Mouse (Mus musculus) T-helper 2 cell (primary cell): ENCODE results near the gene Tm6sf1.

ENCODE experiments used
- in situ Hi-C: fragments of 300-600 bp; cut with MboI, MseI; formaldehyde crosslinking; loops from one replicate; pipeline ENCODE4 v1.15.1; 2025; ENCODE audit warnings: high pct_unique_total_duplicates

The Tm6sf1 gene

GRCm38 (mm10) chr7:81849633-81850032, 9.2 kb upstream of the Tm6sf1 start:
- in situ Hi-C loops = loop anchor here (25.0 kb wide), 1 partner anchor 1437 kb away; the partner anchor contains the start of gene Furin

- in situ Hi-C loops = loop anchor here (25.0 kb wide), 1 partner anchor 1438 kb away; the partner anchor contains the start of gene Furin
Observed at GRCm38 (mm10) chr7:81850171-81850570, 8.6 kb upstream of the Tm6sf1 start.

GRCm38 (mm10) chr7:81851706-81852105, 7.1 kb upstream of the Tm6sf1 start:
- in situ Hi-C loops = loop anchor here (25.0 kb wide), 1 partner anchor 1439 kb away; the partner anchor contains the start of gene Furin

GRCm38 (mm10) chr7:81854568-81855307, 4.1 kb upstream of the Tm6sf1 start:
- in situ Hi-C loops = loop anchor here (25.0 kb wide), 1 partner anchor 1442 kb away; the partner anchor contains the start of gene Furin

- in situ Hi-C loops = loop anchor here (25.0 kb wide), 1 partner anchor 1443 kb away; the partner anchor contains the start of gene Furin
Observed at GRCm38 (mm10) chr7:81855694-81856093, 3.1 kb upstream of the Tm6sf1 start, which contains the start of gene Gm10160. Gm10160 (minus strand) TSS chr7:81855794.

GRCm38 (mm10) chr7:81856221-81856620, 2.6 kb upstream of the Tm6sf1 start:
- in situ Hi-C loops = loop anchor here (25.0 kb wide), 1 partner anchor 1444 kb away; the partner anchor contains the start of gene Furin

GRCm38 (mm10) chr7:81858236-81858635, 565 bp upstream of the Tm6sf1 start:
- in situ Hi-C loops = loop anchor here (25.0 kb wide), 1 partner anchor 1446 kb away; the partner anchor contains the start of gene Furin

GRCm38 (mm10) chr7:81860071-81860470, 1.3 kb downstream of the Tm6sf1 start:
- in situ Hi-C loops = loop anchor here (25.0 kb wide), 1 partner anchor 1448 kb away; the partner anchor contains the start of gene Furin

- in situ Hi-C loops = loop anchor here (25.0 kb wide), 1 partner anchor 1449 kb away; the partner anchor contains the start of gene Furin
Observed at GRCm38 (mm10) chr7:81860996-81861395, 2.2 kb downstream of the Tm6sf1 start.

GRCm38 (mm10) chr7:81861461-81861860, 2.7 kb downstream of the Tm6sf1 start:
- in situ Hi-C loops = loop anchor here (25.0 kb wide), 1 partner anchor 1449 kb away; the partner anchor contains the start of gene Furin

- in situ Hi-C loops = loop anchor here (25.0 kb wide), 1 partner anchor 1450 kb away; the partner anchor contains the start of gene Furin
Observed at GRCm38 (mm10) chr7:81861921-81862320, 3.1 kb downstream of the Tm6sf1 start.

GRCm38 (mm10) chr7:81862587-81863583, 4.1 kb downstream of the Tm6sf1 start:
- in situ Hi-C loops = loop anchor here (25.0 kb wide), 1 partner anchor 1451 kb away; the partner anchor contains the start of gene Furin

- in situ Hi-C loops = loop anchor here (25.0 kb wide), 1 partner anchor 1452 kb away; the partner anchor contains the start of gene Furin
Observed at GRCm38 (mm10) chr7:81864552-81864951, 5.8 kb downstream of the Tm6sf1 start.

GRCm38 (mm10) chr7:81865937-81866336, 7.1 kb downstream of the Tm6sf1 start:
- in situ Hi-C loops = loop anchor here (25.0 kb wide), 1 partner anchor 1454 kb away; the partner anchor contains the start of gene Furin

- in situ Hi-C loops = loop anchor here (25.0 kb wide), 1 partner anchor 1455 kb away; the partner anchor contains the start of gene Furin
Observed at GRCm38 (mm10) chr7:81867231-81867930, 8.6 kb downstream of the Tm6sf1 start.

GRCm38 (mm10) chr7:81868158-81868557, 9.4 kb downstream of the Tm6sf1 start:
- in situ Hi-C loops = loop anchor here (25.0 kb wide), 1 partner anchor 1456 kb away; the partner anchor contains the start of gene Furin

GRCm38 (mm10) chr7:81872493-81873013, 13.8 kb downstream of the Tm6sf1 start:
- in situ Hi-C loops = loop anchor here (25.0 kb wide), 1 partner anchor 1460 kb away; the partner anchor contains the start of gene Furin

GRCm38 (mm10) chr7:81873807-81874206, 15.0 kb downstream of the Tm6sf1 start:
- in situ Hi-C loops = loop anchor here (25.0 kb wide), 1 partner anchor 1462 kb away; the partner anchor contains the start of gene Furin

GRCm38 (mm10) chr7:81874636-81875035, 15.8 kb downstream of the Tm6sf1 start:
- in situ Hi-C loops = loop anchor here (25.0 kb wide), 1 partner anchor 1462 kb away; the partner anchor contains the start of gene Furin

- in situ Hi-C loops = no loop called here
Observed at GRCm38 (mm10) chr7:81875372-81875771, 16.6 kb downstream of the Tm6sf1 start.
